Mouse (Mus musculus) ovary, adult 18-20 months (tissue): ENCODE results near the gene Hrh1.

Source experiments
- DNase-seq: peaks from one replicate; pipeline ENCODE4 v3.0.0; 2022; ENCODE audit warnings: low spot score, mixed read lengths

The Hrh1 gene

GRCm38 (mm10) chr6:114397691-114398217 lies at the start of gene Hrh1:
Gene Hrh1 (plus strand): TSS chr6:114397936.
- DNase-seq, result no peak

GRCm38 (mm10) chr6:114354635-114355034 lies 43.1 kb upstream of the Hrh1 start:
- no peak for DNase-seq

GRCm38 (mm10) chr6:114358171-114358570 lies 39.6 kb upstream of the Hrh1 start:
- no peak for DNase-seq

- DNase-seq, result no peak
These were observed 35.4 kb upstream of the Hrh1 start for GRCm38 (mm10) chr6:114362355-114362754.

- DNase-seq, result no peak
These were observed 34.0 kb upstream of the Hrh1 start for GRCm38 (mm10) chr6:114363740-114364139.

DNA sequence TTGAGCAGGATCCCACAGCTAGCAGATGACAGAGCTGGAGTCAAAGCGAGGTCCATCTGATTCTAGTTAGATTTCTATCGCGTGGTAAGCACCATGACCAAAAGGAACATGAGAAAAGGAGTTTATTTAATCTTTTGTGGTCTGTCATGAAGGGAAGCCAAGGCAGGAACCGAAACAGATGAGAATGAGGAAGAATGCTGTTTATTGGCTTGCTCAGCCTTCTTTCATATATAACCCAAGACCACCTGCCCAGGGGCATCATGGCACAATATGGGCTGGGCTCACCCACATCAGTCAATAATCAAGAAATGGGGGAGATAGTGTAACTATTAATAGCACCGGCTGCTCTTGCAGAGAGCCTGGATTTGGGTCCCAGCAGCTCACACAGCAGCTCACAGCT lies 33.0 kb upstream of the Hrh1 start:
- no peak for DNase-seq

- DNase-seq, result no peak
These were observed 31.5 kb upstream of the Hrh1 start for GRCm38 (mm10) chr6:114366191-114366590.

DNA sequence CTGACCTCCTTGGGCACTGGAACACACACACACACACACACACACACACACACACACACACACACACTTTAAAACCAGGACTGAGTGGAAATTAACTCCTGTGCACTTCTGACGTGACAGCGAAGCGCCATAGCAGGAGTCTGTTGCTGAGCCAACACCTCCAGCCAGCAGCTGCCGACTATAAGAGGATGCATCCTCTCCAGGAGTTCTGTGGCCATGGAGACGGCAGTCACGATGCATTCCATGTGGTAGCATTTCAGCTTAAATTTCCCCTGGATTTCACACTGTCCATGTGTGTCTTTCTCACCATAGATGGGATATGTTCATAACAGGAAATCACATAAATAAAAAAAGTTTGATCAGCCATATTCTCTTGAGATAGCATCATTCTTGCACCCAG lies 30.1 kb upstream of the Hrh1 start:
- DNase-seq, result no peak

- DNase-seq, result no peak
These were observed 29.5 kb upstream of the Hrh1 start for GRCm38 (mm10) chr6:114368196-114368595.

DNA sequence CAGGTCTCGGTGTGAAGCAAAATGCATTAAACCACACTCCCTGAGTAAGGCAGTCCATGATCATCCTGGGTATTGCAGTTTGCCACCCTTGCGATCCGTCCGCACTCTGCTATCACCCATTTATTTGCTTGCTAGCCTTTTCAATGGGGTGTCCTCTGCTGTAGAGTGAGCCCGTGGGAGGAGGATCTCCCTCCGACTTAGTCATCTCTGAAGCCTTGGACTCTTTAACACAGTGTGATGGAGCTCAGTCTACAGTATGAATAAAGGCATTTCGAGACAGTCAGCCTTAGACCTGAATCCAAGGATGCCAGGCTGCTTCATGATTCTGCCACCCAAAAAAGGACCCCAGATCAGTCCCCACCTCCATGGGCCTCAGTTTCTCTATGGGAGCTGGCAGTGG lies 25.0 kb upstream of the Hrh1 start:
- DNase-seq, result no peak

DNA sequence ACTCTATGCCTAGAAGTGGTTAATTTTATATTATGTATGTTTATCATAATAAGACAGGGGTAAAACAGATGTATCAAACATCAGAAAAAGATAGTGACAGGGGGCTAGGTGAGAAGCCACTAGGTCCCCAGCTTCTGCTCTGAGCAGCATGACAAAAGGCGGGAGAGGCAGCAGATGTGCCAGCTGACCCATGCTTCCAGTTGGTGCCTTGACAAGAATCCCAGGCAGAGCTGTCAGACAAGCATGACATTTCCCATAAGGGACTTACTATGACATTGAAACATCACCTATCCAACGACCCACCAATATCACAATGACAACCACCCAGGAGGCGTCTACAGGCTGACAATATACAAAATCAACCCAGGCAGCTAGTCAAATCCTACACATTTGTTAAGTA lies 16.9 kb upstream of the Hrh1 start:
- no peak for DNase-seq

DNA sequence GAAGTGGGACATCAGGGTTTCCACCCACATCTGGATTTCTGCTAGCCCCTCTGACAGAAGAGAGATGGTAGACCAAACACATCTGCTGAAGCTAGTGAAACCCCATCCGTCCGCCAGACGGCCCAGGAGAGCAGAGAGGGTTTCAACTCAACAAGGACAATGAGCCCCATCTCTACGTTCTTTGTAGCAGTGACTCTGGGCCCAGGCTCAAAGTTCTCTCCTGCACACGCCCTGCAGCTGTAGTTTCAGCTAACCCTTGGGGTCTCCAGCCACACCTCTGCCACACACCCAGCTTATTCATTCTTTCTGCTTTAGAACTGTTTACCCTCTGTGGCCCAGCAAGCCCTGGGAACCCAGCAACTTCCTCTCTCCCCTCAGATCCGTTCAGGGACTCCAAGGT lies 10.4 kb upstream of the Hrh1 start:
- DNase-seq, result no peak

GRCm38 (mm10) chr6:114387855-114388254 lies 9.9 kb upstream of the Hrh1 start:
- no peak for DNase-seq

GRCm38 (mm10) chr6:114390129-114390528 lies 7.6 kb upstream of the Hrh1 start:
- no peak for DNase-seq

- DNase-seq, result no peak
These were observed 2.8 kb upstream of the Hrh1 start for GRCm38 (mm10) chr6:114394982-114395381.

DNA sequence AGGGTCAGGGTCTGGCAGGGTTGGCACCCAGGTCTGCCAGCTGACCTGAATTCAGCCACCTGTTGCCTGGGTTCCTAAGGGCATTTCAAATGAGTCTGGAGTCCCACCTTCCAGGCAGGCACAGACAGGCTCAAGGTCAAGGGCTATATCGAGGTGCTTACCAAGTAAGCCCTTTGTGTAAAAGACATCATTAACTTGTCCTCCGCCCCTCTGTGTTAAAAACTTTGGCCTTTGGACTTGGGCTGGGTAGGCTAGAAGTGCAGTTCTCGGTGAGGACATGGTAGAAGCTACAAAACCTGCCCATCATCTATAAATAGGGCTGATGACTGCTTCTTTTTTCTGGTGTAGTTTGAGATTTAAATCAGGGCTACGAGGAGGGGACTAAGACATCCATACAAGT lies 1.1 kb upstream of the Hrh1 start:
- DNase-seq, result no peak

GRCm38 (mm10) chr6:114397280-114397679 lies 456 bp upstream of the Hrh1 start:
- no peak for DNase-seq

GRCm38 (mm10) chr6:114398626-114399025 lies 890 bp downstream of the Hrh1 start:
- DNase-seq, result no peak

DNA sequence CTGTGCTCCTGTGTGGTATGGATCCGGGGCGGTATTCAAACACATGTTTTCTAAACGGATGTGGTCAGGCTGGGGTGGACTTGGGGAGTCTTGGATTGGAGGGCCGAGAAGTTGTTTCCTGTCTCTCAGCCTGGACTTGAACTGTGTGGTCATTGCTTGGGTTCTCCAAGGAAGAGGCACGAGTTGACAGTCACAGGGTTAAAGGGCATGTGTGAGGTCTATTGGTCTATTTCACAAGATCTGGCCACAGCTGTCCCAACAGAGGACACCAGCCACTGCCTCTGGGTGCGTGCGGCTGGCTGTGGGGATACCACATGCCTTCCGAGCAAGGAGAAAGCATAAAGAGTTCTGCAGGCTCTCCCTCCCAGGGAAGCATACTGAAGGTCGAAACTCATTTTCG lies 2.7 kb downstream of the Hrh1 start:
- DNase-seq, result no peak

GRCm38 (mm10) chr6:114400841-114401240 lies 3.1 kb downstream of the Hrh1 start:
- DNase-seq, result no peak

GRCm38 (mm10) chr6:114402161-114402560 lies 4.4 kb downstream of the Hrh1 start:
- no peak for DNase-seq

- no peak for DNase-seq
These were observed 5.9 kb downstream of the Hrh1 start for GRCm38 (mm10) chr6:114403632-114404031.

DNA sequence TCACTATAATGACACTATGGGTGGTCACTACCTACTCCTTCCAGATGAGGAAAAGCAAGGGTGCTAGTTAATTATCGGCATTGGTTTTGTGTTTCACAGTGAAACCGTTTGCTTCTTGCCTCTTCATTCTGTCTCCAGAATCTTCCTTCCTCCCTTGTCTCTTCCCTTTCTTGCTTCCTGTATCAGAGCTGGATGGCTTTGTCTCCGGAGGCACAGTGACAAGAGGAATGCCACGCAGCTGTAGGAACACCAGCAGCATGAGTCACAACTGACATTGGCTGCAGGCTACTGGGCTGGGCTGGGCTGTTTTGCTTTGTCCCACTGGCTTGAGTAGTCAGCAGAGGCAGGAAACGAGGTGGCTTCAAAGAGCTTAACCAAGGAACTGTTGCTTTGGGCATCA lies 6.4 kb downstream of the Hrh1 start:
- DNase-seq, result no peak

DNA sequence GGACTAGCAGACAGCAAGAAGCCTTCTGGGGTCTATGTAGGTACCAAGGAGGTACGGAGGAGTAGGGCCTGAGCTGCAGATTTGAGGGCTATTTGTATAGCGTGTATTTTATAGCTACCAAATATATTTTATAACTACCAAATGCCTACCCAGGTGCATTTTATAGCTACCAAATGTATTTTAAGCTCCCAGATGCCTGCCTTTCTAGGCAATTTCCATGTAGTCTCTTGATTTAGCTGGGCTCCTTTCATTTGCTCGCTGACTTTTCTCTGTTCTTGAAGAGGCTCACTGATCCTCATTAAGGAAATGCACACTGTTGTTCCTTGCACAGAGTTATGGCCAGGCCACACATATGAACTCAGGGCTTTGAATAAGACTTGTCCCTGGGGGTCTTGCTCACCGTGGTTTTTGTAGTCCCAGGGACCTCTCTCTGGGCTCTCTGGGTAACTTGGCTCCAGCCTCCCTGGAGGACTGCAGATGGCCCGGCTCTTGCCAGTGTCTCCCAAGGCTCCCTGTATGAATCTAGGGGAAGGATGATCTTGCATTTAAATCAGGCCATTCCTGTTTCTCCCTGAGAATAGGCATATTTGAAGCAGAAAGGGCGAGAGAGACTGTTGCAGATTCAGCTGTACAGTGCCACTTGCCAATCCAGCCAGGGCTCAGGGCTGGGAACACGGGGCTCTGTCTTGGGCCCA lies 7.2 kb downstream of the Hrh1 start:
- no peak for DNase-seq
